Mouse (Mus musculus) brain, embryonic 14.5 days (tissue): Measurements from ENCODE around the gene Allc.

ENCODE experiments used
- CTCF ChIP-seq: fragments of 200-500 bp; IDR thresholded peaks from 2 replicates; pipeline ENCODE4 v1.5.1; 2012; ENCODE audit warnings: inconsistent platforms, mild to moderate bottlenecking, moderate library complexity, borderline replicate concordance; ENCODE audit not compliant: insufficient read depth, insufficient read length; ENCODE audit errors: extremely low read depth
- POLR2A ChIP-seq: fragments of 200-500 bp; IDR thresholded peaks from 2 replicates; pipeline ENCODE4 v1.6.1; 2012; ENCODE audit warnings: mild to moderate bottlenecking, inconsistent platforms, borderline replicate concordance; ENCODE audit not compliant: poor library complexity, insufficient read depth, insufficient read length, severe bottlenecking; ENCODE audit errors: extremely low read depth

GRCm38 (mm10) chr12:28612391-28612790 is 30.1 kb upstream of the Allc start:
- no peak for TF ChIP-seq POLR2A
- TF ChIP-seq CTCF: no peak
